Mouse (Mus musculus): ENCODE measurements around the gene Adk. TPM values are rescaled to one million over a fixed set of nuclear protein-coding genes. Genes with fewer than 3 reads are reported as not detected.

Adk gene
- total and polyA plus RNA-seq, 3 experiments = 69.0 to 479 (median 102) TPM

- DNase-seq (ENCODE audit: low read depth, low spot score) = no peak
Observed at GRCm38 (mm10) chr14:21252326-21252886, 200.0 kb downstream of the Adk start.

DNA sequence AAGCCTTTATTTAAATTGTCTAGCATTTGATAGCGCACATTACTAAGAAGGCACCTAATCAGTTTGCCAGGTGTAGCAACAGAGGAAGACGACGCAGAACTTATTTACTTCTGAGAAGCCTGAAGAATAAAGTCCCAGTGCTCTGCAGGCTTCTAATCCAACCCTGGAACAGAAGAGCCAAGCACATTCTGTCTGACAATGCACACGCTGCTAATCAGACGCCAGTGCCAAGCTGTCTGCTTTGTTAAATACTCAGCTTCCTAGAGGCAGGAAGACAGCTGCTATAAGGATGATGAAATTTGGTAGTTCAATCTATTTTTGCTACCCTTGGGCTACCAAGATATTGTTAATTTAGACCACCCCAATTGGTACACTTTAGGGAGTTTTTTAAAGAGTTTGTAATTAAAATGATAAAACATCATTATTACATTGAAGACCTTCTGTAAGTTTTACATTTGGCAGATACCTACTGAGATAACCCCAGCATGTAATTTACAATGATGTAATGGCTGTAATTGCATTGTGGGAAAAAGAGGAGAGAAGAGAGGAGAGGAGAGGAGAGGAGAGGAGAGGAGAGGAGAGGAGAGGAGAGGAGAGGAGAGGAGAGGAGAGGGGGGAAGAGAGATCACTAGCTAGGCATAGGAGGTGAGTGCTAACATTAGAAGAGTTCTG is 201.1 kb downstream of the Adk start:
- H3K9ac ChIP-seq (ENCODE audit: control insufficient read depth, low read depth, low read length, poor library complexity, severe bottlenecking) = no peak overlapping the region
- H3K9me3 ChIP-seq (replicated peaks; ENCODE audit: insufficient read depth, low read length) = no peaks in the 10 kb centered on the region
- H3K27me3 ChIP-seq (ENCODE audit: control insufficient read depth in 1 of 2, insufficient read depth in 2 of 2, low read length in 2 of 2) = no peaks in the 10 kb centered on the region
- no peak overlapping the region for H3K27ac ChIP-seq (ENCODE audit: control insufficient read depth, low read depth, low read length)
- no peaks in the 10 kb centered on the region for H3K36me3 ChIP-seq (ENCODE audit: control insufficient read depth in 1 of 2, insufficient read depth in 2 of 2, low read length in 2 of 2)
- no peaks in the 10 kb centered on the region for H3K79me2 ChIP-seq (ENCODE audit: control insufficient read depth, insufficient read depth, low read length, poor library complexity)
- H3K4me3 ChIP-seq (ENCODE audit: control insufficient read depth in 1 of 2, insufficient read depth in 1 of 2, low read depth in 2 of 2, low read length in 2 of 2) = no peak overlapping the region
- TF ChIP-seq RCOR1 (IDR thresholded peaks at IDR 0.05; ENCODE audit: low read depth, low read length) (no peak), ETS1 (IDR thresholded peaks at IDR 0.05; ENCODE audit: low read depth, low read length) (no peak), MXI1 (IDR thresholded peaks at IDR 0.05; ENCODE audit: low read depth, low read length) (no peak), USF1 (IDR thresholded peaks at IDR 0.05; ENCODE audit: low read depth, low read length) (no peak)
- H3K4me1 ChIP-seq (ENCODE audit: control insufficient read depth in 1 of 2, insufficient read depth in 2 of 2, low read length in 2 of 2) = no peaks in the 10 kb centered on the region
- no peak for DNase-seq (ENCODE audit: low read depth, low spot score)

More at GRCm38 (mm10) chr14:21252326-21252886, 200.0 kb downstream of the Adk start:
- TF ChIP-seq POLR2AphosphoS2 (IDR thresholded peaks at IDR 0.05; ENCODE audit: low read length) (no peak), CHD2 (IDR thresholded peaks at IDR 0.05; ENCODE audit: low read length) (no peak), ETS1 (IDR thresholded peaks at IDR 0.05; ENCODE audit: low read depth, low read length) (no peak), ELF1 (IDR thresholded peaks at IDR 0.05; ENCODE audit: low read depth, low read length) (no peak), TCF12 (IDR thresholded peaks at IDR 0.05; ENCODE audit: low read depth, low read length) (no peak), BHLHE40 (IDR thresholded peaks at IDR 0.05; ENCODE audit: borderline replicate concordance, low read depth, low read length) (no peak)
- H3K9ac ChIP-seq (ENCODE audit: control insufficient read depth, low read depth, low read length, poor library complexity, severe bottlenecking) = no peak overlapping the region
- H3K4me1 ChIP-seq (ENCODE audit: control insufficient read depth in 1 of 2, insufficient read depth in 2 of 2, low read length in 2 of 2) = no peaks in the 10 kb centered on the region
- H3K9me3 ChIP-seq (replicated peaks; ENCODE audit: insufficient read depth, low read length) = no peaks in the 10 kb centered on the region
- no peaks in the 10 kb centered on the region for H3K79me2 ChIP-seq (ENCODE audit: control insufficient read depth, insufficient read depth, low read length, poor library complexity)
- H3K4me3 ChIP-seq (ENCODE audit: control insufficient read depth in 1 of 2, insufficient read depth in 1 of 2, low read depth in 2 of 2, low read length in 2 of 2) = no peak overlapping the region
- H3K27me3 ChIP-seq (ENCODE audit: control insufficient read depth in 1 of 2, insufficient read depth in 2 of 2, low read length in 2 of 2) = no peaks in the 10 kb centered on the region
- no peak overlapping the region for H3K27ac ChIP-seq (ENCODE audit: control insufficient read depth, low read depth, low read length)
- H3K36me3 ChIP-seq (ENCODE audit: control insufficient read depth in 1 of 2, insufficient read depth in 2 of 2, low read length in 2 of 2) = no peaks in the 10 kb centered on the region

- Histone ChIP-seq H3K9ac (ENCODE audit: control insufficient read depth, low read depth, low read length, poor library complexity, severe bottlenecking) (no peak overlapping the region), H3K4me1 (ENCODE audit: control insufficient read depth in 1 of 2, insufficient read depth in 2 of 2, low read length in 2 of 2) (no peaks in the 10 kb centered on the region), H3K4me3 (ENCODE audit: control insufficient read depth in 1 of 2, insufficient read depth in 1 of 2, low read depth in 2 of 2, low read length in 2 of 2) (no peak overlapping the region), H3K79me2 (ENCODE audit: control insufficient read depth, insufficient read depth, low read length, poor library complexity) (no peaks in the 10 kb centered on the region), H3K9me3 (replicated peaks; ENCODE audit: insufficient read depth, low read length) (no peaks in the 10 kb centered on the region), H3K36me3 (ENCODE audit: control insufficient read depth in 1 of 2, insufficient read depth in 2 of 2, low read length in 2 of 2) (no peaks in the 10 kb centered on the region), H3K27ac (ENCODE audit: control insufficient read depth, low read depth, low read length) (no peak overlapping the region), H3K27me3 (ENCODE audit: control insufficient read depth in 1 of 2, insufficient read depth in 2 of 2, low read length in 2 of 2) (no peaks in the 10 kb centered on the region)
- peak in 2 of 3 experiments; percentile 3 to 39; a peak in 2 of 6 replicates for TF ChIP-seq CTCF (IDR thresholded peaks at IDR 0.05 in 2 of 3, conservative IDR thresholded peaks at IDR 0.05 in 1 of 3; ENCODE audit: control insufficient read depth in 1 of 3, insufficient read depth in 1 of 3, low read depth in 2 of 3, low read length in 3 of 3, poor library complexity in 1 of 3, severe bottlenecking in 1 of 3)
- no peak for TF ChIP-seq MYC (IDR thresholded peaks at IDR 0.05; ENCODE audit: low read depth, low read length)
- peak; percentile 2; the same call in 1 of the 2 replicates for TF ChIP-seq RAD21 (IDR thresholded peaks at IDR 0.05; ENCODE audit: low read depth, low read length)
- TF ChIP-seq ZC3H11A (IDR thresholded peaks at IDR 0.05; ENCODE audit: low read depth, low read length) = 0 out of 2 replicates have a peak, but pooled peaks have one; percentile 2
- TF ChIP-seq SMC3 (IDR thresholded peaks at IDR 0.05; ENCODE audit: low read depth, low read length) = peak; percentile 48
- peak; percentile 20 for DNase-seq (ENCODE audit: low read depth, low spot score)
Observed at GRCm38 (mm10) chr14:21253993-21254339, 201.6 kb downstream of the Adk start.
